Mouse (Mus musculus) MEL (cell line): ENCODE measurements at regions not wholly inside any gene's neighbourhood (a gene's known extent, or its start where the extent isn't known, plus 50 kb on each side); places are given as distances from the start of the nearest gene placed in this dataset.
A peak's percentile ranks its signal among the peaks of the same experiment; 100 is the strongest.

ENCODE experiments used
- CTCF ChIP-seq, 3 experiments: IDR thresholded peaks in 2 of 3; conservative IDR thresholded peaks in 1 of 3; 2 replicates each; pipeline ENCODE4 v1.5.1; 2011 to 2012; ENCODE audit warnings: low read length in 3 of 3, low read depth in 2 of 3, mild to moderate bottlenecking in 2 of 3, improper control_type of control experiment in 1 of 3, inconsistent platforms in 1 of 3, mixed read lengths in 1 of 3, moderate library complexity in 1 of 3; ENCODE audit not compliant: control insufficient read depth in 1 of 3, insufficient read depth in 1 of 3, poor library complexity in 1 of 3, severe bottlenecking in 1 of 3
- EP300 ChIP-seq, 2 experiments: IDR thresholded peaks; 2 replicates each; pipeline ENCODE4 v1.6.1; 2011; ENCODE audit warnings: improper control_type of control experiment in 2 of 2, low read length in 2 of 2, low read depth in 1 of 2, mild to moderate bottlenecking in 1 of 2
- JUND ChIP-seq: IDR thresholded peaks from 2 replicates; pipeline ENCODE4 v1.6.1; 2011; ENCODE audit warnings: low read depth, mild to moderate bottlenecking, improper control_type of control experiment, low read length
- POLR2A ChIP-seq, 2 experiments: IDR thresholded peaks; 2 replicates each; pipeline ENCODE4 v1.6.1; 2011 to 2012; ENCODE audit warnings: low read length in 2 of 2, mild to moderate bottlenecking in 2 of 2, control low read depth in 1 of 2, improper control_type of control experiment in 1 of 2, low read depth in 1 of 2, moderate library complexity in 1 of 2; ENCODE audit not compliant: control insufficient read depth in 1 of 2, insufficient read depth in 1 of 2, poor library complexity in 1 of 2
- POLR2AphosphoS5 ChIP-seq: IDR thresholded peaks from 2 replicates; pipeline ENCODE4 v1.6.1; 2012; ENCODE audit warnings: low read depth, borderline replicate concordance, mild to moderate bottlenecking, inconsistent platforms, low read length, moderate library complexity, mixed read lengths

DNA sequence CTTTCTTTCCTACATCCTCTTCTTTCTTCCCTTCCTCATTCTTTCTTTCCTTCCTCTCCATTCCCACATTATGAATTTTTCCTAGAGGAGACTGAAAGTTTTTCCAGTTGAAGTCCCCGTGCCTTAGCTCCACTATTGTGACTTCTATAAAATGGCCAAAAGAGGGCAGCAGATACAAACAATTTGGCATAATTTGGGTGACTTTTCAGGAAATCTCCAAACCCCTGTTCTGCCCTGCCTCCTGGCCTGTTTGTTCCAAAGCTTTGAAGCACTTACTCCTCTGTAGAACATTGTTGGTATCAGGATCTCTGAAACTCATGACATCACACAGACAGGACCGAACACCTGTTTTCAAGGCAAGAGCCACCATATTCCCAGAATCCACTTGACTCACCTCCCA lies 403.2 kb downstream of the Pdzph1 start:
- peak in 1 of 3 experiments; percentile 45; a peak in 2 of 6 replicates for TF ChIP-seq CTCF (IDR thresholded peaks at IDR 0.05 in 2 of 3, conservative IDR thresholded peaks at IDR 0.05 in 1 of 3; ENCODE audit: control insufficient read depth in 1 of 3, insufficient read depth in 1 of 3, low read depth in 2 of 3, low read length in 3 of 3, poor library complexity in 1 of 3, severe bottlenecking in 1 of 3)
- TF ChIP-seq POLR2AphosphoS5, result no peak
- TF ChIP-seq POLR2A (IDR thresholded peaks at IDR 0.05; ENCODE audit: control insufficient read depth in 1 of 2, insufficient read depth in 1 of 2, low read depth in 1 of 2, low read length in 2 of 2, poor library complexity in 1 of 2), result no peak
- no peak for TF ChIP-seq EP300 (IDR thresholded peaks at IDR 0.05; ENCODE audit: low read depth in 1 of 2, low read length in 2 of 2)
- no peak for TF ChIP-seq JUND
